ENCODE assay signal across 11 mouse cellular contexts in the genomic region with DNA sequence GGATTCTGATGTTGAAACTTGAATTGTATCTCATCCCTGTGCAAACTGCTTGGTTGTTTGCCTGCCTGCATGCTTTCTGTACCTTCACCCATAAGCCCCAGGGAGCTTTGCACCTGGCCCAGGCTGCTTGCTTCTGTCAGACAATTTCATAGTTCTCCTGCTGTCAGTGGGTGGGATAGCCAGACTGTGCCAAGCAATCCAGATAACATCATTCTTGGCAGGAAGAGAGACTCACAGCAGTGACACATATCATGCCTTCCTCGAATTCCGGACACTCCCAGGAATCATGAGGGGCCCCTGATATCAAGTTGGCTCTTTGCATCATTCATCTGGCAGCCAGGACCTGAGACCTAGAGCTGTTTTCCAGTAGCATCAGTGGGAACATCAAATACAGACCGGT. TPM values are rescaled to one million over a fixed set of nuclear protein-coding genes. Genes with fewer than 3 reads are reported as not detected.
DNase-seq lines count a peak whose midpoint lies in the region; ATAC-seq and TF ChIP-seq lines count a peak whose summit lies in the region.
"Had no signal": no experiment of that assay in that cellular context is flagged by ENCODE, and none has a peak within 500 bp of the region (broad histone marks: within the 10 kb centered on the region; RNA-seq: fewer than 3 reads in every experiment).

No protein-coding gene starts in this region.

- WGBS in forebrain, embryonic 14.5 days, result 73% methylated on average over 3 of the region's 3 CpGs
- 82% methylated on average over 3 of the region's 3 CpGs for WGBS in forebrain, embryonic 10.5 days
- WGBS in intestine, postnatal 0 days, result 27% methylated on average over 3 of the region's 3 CpGs

- H3K36me3 ChIP-seq in forebrain, embryonic 14.5 days (ENCODE audit: control insufficient read depth, insufficient read depth, low read length), result no peaks in the 10 kb centered on the region
- H3K36me3 ChIP-seq in forebrain, embryonic 10.5 days (replicated peaks), result no peaks in the 10 kb centered on the region
- no peaks in the 10 kb centered on the region for H3K36me3 ChIP-seq in intestine, postnatal 0 days (ENCODE audit: control insufficient read depth, insufficient read depth)

- H3K4me3 ChIP-seq in forebrain, embryonic 14.5 days (ENCODE audit: low read depth, low read length), result no peak overlapping the region
- H3K4me3 ChIP-seq in forebrain, embryonic 10.5 days, result no peak overlapping the region
- H3K4me3 ChIP-seq in intestine, postnatal 0 days (ENCODE audit: low read depth, low read length), result no peak overlapping the region

- no peaks in the 10 kb centered on the region for H3K9me3 ChIP-seq in forebrain, embryonic 14.5 days (replicated peaks; ENCODE audit: control insufficient read depth, low read length)
- no peaks in the 10 kb centered on the region for H3K9me3 ChIP-seq in forebrain, embryonic 10.5 days
- no peaks in the 10 kb centered on the region for H3K9me3 ChIP-seq in intestine, postnatal 0 days (ENCODE audit: control insufficient read depth)

- no peak for ATAC-seq in forebrain, embryonic 14.5 days
- no peak for ATAC-seq in intestine, postnatal 0 days
- ATAC-seq: midbrain, embryonic 16.5 days had no signal

- H3K27ac ChIP-seq in forebrain, embryonic 14.5 days (ENCODE audit: low read depth, low read length), result no peak overlapping the region
- no peak overlapping the region for H3K27ac ChIP-seq in forebrain, embryonic 10.5 days
- H3K27ac ChIP-seq in intestine, postnatal 0 days (ENCODE audit: low read depth, low read length), result no peak overlapping the region

- no peaks in the 10 kb centered on the region for H3K27me3 ChIP-seq in forebrain, embryonic 14.5 days (replicated peaks; ENCODE audit: control insufficient read depth, insufficient read depth, low read length)
- no peaks in the 10 kb centered on the region for H3K27me3 ChIP-seq in forebrain, embryonic 10.5 days (ENCODE audit: poor library complexity, severe bottlenecking)
- no peaks in the 10 kb centered on the region for H3K27me3 ChIP-seq in intestine, postnatal 0 days (replicated peaks; ENCODE audit: control insufficient read depth, insufficient read depth, low read length)

- H3K4me1 ChIP-seq in forebrain, embryonic 14.5 days (ENCODE audit: control insufficient read depth, insufficient read depth, low read length), result no peaks in the 10 kb centered on the region
- no peaks in the 10 kb centered on the region for H3K4me1 ChIP-seq in forebrain, embryonic 10.5 days
- H3K4me1 ChIP-seq in intestine, postnatal 0 days (replicated peaks; ENCODE audit: control insufficient read depth, insufficient read depth, low read length), result no peaks in the 10 kb centered on the region

- no peak overlapping the region for H3K4me2 ChIP-seq in forebrain, embryonic 14.5 days (ENCODE audit: low read length)
- no peak overlapping the region for H3K4me2 ChIP-seq in intestine, postnatal 0 days (replicated peaks; ENCODE audit: low read depth)

- intact Hi-C loops in left cerebral cortex, postnatal 4 days (cut with DNase I), result no loop called here
- intact Hi-C loops in left cerebral cortex, postnatal 14 days (cut with DNase I), result no loop called here
- intact Hi-C loops in heart, postnatal 14 days (cut with DNase I), result no loop called here

- peak; percentile 12 for DNase-seq in forebrain, embryonic 14.5 days (ENCODE audit: low spot score)
- DNase-seq in forebrain, embryonic 10.5 days (ENCODE audit: extremely low spot score, low spot score), result no peak
- peak; percentile 32 for DNase-seq in left cerebral cortex, postnatal 4 days
- no peak for DNase-seq in left cerebral cortex, postnatal 14 days (ENCODE audit: low spot score in 2 of 2)
- peak; percentile 7 to 33 for DNase-seq in heart, postnatal 14 days
- DNase-seq in lung, postnatal 36 days, result peak; percentile 51
- no peak for DNase-seq in urinary bladder, postnatal 14 days (ENCODE audit: low spot score)
- DNase-seq: kidney, postnatal 14 days; thymus, postnatal 36 days had no signal

- no peak for TF ChIP-seq CTCF in intestine, postnatal 0 days (IDR thresholded peaks at IDR 0.05; ENCODE audit: low read depth)

- no peak overlapping the region for H3K9ac ChIP-seq in forebrain, embryonic 14.5 days (ENCODE audit: low read length)
- H3K9ac ChIP-seq in intestine, postnatal 0 days (ENCODE audit: low read depth, low read length), result no peak overlapping the region

RNA-seq across cellular contexts. Expression of a gene that starts 45.8 kb away (rescaled TPM):
- 3.4 and 3.5 TPM in 2 replicates for polyA plus RNA-seq in forebrain, embryonic 14.5 days (2014; fragmentation: Nextera tagmentation; extraction: Ambion mirVana)
- 10.4 and 13.4 TPM in 2 replicates for polyA plus RNA-seq in forebrain, embryonic 10.5 days (2016; fragmentation: Nextera tagmentation; extraction: Ambion mirVana)
- total RNA-seq in left cerebral cortex, postnatal 4 days (2021), result 1 to 10 TPM; 4.5 to 6.7 TPM
- 1 to 10 TPM; 2.1 to 2.4 TPM for total RNA-seq in left cerebral cortex, postnatal 14 days (2021)
- total RNA-seq in heart, postnatal 14 days (2021), result 10 to 100 TPM; 69.3 to 73.9 TPM
- polyA plus RNA-seq in intestine, postnatal 0 days (2015; fragmentation: Nextera tagmentation; extraction: Ambion mirVana), result 17.5 and 18.3 TPM in 2 replicates

Comparison
In these comparisons a context has a peak if more than half of its experiments do, and no peak if none do; other contexts are left out.
1. DNase-seq: peak in forebrain, embryonic 14.5 days (single experiment), left cerebral cortex, postnatal 4 days (single experiment), heart, postnatal 14 days (2 of 2) and lung, postnatal 36 days (single experiment); none in forebrain, embryonic 10.5 days (single experiment), left cerebral cortex, postnatal 14 days (0 of 2) and urinary bladder, postnatal 14 days (single experiment).
2. RNA of a gene that starts 45.8 kb away (total RNA-seq): 69.3 to 73.9 TPM in heart, postnatal 14 days; 4.5 to 6.7 TPM in left cerebral cortex, postnatal 4 days and 2.1 to 2.4 TPM in left cerebral cortex, postnatal 14 days; every median in the first group is over 4 times any median in the second.